Mouse (Mus musculus): ENCODE results near the gene Zfp106. TPM values are rescaled to one million over a fixed set of nuclear protein-coding genes. Genes with fewer than 3 reads are reported as not detected.

Zfp106 gene
- polyA plus RNA-seq, 1 experiment from 2014 or later: 40.0 TPM

DNA sequence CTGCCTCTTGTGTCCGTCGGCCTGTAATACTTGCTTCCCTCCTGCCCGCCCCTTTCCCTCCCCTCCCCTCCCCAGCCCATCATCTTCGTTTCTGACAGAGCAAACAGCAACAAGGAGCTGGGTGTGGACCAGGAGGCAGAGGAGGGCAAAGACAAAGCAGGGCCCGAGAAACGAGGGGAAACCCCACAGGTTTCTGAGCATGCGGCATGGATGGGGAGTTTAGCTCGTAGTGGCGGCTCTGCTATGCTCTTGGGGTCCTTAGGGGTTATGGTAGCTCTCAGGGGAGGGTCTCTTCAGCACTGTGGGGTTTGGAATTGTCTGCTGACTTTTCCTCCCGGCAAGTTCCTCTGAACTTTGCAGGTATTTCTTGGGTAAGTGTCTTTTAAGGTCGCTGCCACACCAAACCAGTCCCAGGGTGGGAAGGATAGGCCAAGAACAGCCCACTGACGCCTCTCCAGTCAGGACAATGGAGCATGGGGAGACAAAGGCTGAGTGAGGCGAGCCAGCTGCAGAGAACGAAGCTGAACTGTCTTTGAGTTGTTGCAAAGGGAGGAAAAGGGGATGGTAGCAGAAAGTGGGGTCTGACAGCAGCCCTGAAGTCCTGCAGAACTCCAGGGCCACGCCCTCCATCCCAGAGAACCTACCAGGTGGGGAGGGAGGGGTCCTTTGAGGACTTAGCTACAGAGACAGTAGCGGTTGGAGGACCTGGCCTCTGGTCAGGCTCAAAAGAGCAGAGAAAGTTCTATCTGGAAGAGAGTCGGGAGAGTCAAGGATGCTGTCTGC lies 62.3 kb downstream of the Zfp106 start:
- peaks cover 54% of the 10 kb centered on the region for H3K4me1 ChIP-seq
- no peak overlapping the region for H3K27ac ChIP-seq (replicated peaks)
- no peak overlapping the region for H3K4me3 ChIP-seq
- whole genome bisulfite sequencing: 52% methylated on average over 17 of the region's 17 CpGs
- H3K27me3 ChIP-seq (replicated peaks): no peaks in the 10 kb centered on the region
- H3K36me3 ChIP-seq: peaks cover 28% of the 10 kb centered on the region
- 0 out of 2 replicates have a peak overlapping the region, but pooled peaks have one; percentile 58 for H3K9ac ChIP-seq
- ATAC-seq (ENCODE audit: extremely low read depth, insufficient number of reproducible peaks, low FRiP score, low TSS enrichment): no peak
- H3K4me2 ChIP-seq: no peak overlapping the region
- 0 out of 2 replicates have a peak, but pooled peaks cover 6% of the 10 kb centered on the region for H3K9me3 ChIP-seq

DNA sequence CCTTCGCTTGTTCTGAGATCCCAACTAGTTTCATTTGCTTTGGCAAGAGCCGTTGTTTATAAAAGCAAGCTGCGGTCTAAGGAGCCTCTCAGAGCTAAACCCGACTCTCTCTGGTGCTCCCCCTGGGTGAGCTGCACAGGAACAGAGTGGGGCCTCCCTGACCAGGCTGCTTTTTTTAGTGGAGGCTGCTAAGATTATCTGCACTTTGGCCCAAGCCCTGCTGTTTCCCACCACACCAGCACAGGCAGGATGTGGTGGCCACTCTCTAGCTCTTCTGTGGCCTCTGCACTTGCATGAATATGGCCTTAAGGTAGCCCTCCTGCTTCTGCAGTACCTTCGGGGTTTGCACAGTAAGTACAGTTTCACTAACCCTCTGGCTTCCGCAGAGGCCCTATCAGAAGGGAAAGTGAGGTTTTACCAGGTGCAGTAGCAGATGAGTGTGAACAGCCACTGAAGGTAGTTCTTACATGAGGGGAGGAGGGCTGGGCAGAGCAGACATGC lies 63.6 kb downstream of the Zfp106 start:
- WGBS: 39% methylated on average over 6 of the region's 6 CpGs
- H3K27ac ChIP-seq (replicated peaks): peak overlapping the region; percentile 88
- H3K9me3 ChIP-seq: no peaks in the 10 kb centered on the region
- H3K27me3 ChIP-seq (replicated peaks): no peaks in the 10 kb centered on the region
- H3K4me2 ChIP-seq: peak overlapping the region; percentile 24; the same call in 1 of the 2 replicates
- peaks cover 15% of the 10 kb centered on the region for H3K36me3 ChIP-seq
- peak overlapping the region; percentile 48 for H3K9ac ChIP-seq
- peaks cover 57% of the 10 kb centered on the region for H3K4me1 ChIP-seq
- ATAC-seq (ENCODE audit: extremely low read depth, insufficient number of reproducible peaks, low FRiP score, low TSS enrichment): no peak
- no peak overlapping the region for H3K4me3 ChIP-seq

DNA sequence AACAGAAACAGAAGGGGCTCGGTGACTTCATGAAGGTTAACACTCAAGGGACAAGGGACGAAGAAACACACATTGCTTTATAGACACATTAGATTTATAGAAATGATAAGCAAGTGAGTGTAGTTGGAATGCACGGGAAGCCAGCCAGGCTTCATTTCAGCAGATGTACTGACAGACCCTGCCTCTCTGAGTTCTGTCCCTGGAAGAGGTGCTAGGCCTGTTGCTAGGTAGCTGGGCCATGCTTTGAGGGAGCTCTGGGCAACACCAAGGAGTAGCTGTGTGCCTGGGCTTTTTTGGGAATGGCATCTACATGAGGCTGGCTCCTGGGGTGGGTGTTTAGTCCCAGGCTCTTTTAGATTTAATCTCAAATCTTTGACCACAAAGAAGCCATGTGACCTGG lies 67.1 kb downstream of the Zfp106 start:
- no peak for ATAC-seq (ENCODE audit: extremely low read depth, insufficient number of reproducible peaks, low FRiP score, low TSS enrichment)
- Histone ChIP-seq H3K9me3 (no peaks in the 10 kb centered on the region), H3K4me1 (peaks cover 37% of the 10 kb centered on the region), H3K4me3 (no peak overlapping the region), H3K36me3 (no peaks in the 10 kb centered on the region), H3K27me3 (replicated peaks) (no peaks in the 10 kb centered on the region), H3K4me2 (no peak overlapping the region), H3K9ac (0 out of 2 replicates have a peak overlapping the region, but pooled peaks have one; percentile 10), H3K27ac (replicated peaks) (0 out of 2 replicates have a peak overlapping the region, but pooled peaks have one; percentile 12)
- 53% methylated on average over 3 of the region's 3 CpGs for WGBS

DNA sequence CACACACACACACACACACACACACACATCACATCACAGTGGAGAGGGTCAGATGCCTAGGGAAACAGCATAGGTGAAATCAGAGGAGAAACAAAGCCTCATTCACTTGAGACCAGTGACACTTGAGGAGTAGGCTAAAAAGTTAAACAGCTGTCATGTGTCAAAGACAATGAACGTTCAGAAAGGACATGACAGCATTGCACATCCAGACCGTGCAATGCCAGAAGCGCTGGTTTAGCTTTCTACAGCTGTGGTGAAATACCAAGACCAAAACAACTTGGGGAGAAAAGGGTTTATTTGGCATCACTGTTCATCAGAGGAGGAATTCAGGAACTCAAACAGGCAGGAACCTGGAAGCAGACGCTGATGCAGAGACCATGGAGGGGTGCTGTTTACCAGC lies 70.4 kb downstream of the Zfp106 start:
- ATAC-seq (ENCODE audit: extremely low read depth, insufficient number of reproducible peaks, low FRiP score, low TSS enrichment): no peak
- H3K9ac ChIP-seq: no peak overlapping the region
- WGBS: 43% methylated on average over 4 of the region's 4 CpGs

DNA sequence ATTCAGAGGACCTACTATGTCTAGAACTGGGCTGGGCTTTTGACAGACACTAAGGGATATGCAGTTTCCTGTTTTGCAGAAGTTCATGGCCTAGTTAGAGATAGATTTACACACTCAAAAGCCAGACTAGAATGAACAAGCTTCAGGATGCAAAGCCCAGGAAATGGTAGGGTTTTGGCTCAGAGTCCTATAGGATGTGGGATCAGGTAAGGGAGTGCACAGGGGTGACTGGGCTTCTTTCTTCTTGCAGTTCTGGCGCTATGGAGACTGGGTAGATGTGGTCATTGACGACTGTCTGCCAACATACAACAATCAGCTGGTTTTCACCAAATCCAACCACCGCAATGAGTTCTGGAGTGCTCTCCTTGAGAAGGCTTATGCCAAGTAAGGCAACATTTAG lies 79.4 kb downstream of the Zfp106 start:
- H3K4me1 ChIP-seq: peaks cover 21% of the 10 kb centered on the region
- no peaks in the 10 kb centered on the region for H3K9me3 ChIP-seq
- no peak for ATAC-seq (ENCODE audit: extremely low read depth, insufficient number of reproducible peaks, low FRiP score, low TSS enrichment)
- 84% methylated on average over 3 of the region's 3 CpGs for WGBS
- H3K36me3 ChIP-seq: no peaks in the 10 kb centered on the region
- no peak overlapping the region for H3K27ac ChIP-seq (replicated peaks)
- H3K4me2 ChIP-seq: no peak overlapping the region
- no peak overlapping the region for H3K9ac ChIP-seq
- no peaks in the 10 kb centered on the region for H3K27me3 ChIP-seq (replicated peaks)
- no peak overlapping the region for H3K4me3 ChIP-seq

More for the DNA sequence above, 70.4 kb downstream of the Zfp106 start:
- no peaks in the 10 kb centered on the region for H3K27me3 ChIP-seq (replicated peaks)
- no peaks in the 10 kb centered on the region for H3K36me3 ChIP-seq
- H3K9me3 ChIP-seq: no peaks in the 10 kb centered on the region
- no peak overlapping the region for H3K4me3 ChIP-seq
- H3K4me2 ChIP-seq: no peak overlapping the region
- H3K4me1 ChIP-seq: peaks cover 13% of the 10 kb centered on the region
- H3K27ac ChIP-seq (replicated peaks): no peak overlapping the region

DNA sequence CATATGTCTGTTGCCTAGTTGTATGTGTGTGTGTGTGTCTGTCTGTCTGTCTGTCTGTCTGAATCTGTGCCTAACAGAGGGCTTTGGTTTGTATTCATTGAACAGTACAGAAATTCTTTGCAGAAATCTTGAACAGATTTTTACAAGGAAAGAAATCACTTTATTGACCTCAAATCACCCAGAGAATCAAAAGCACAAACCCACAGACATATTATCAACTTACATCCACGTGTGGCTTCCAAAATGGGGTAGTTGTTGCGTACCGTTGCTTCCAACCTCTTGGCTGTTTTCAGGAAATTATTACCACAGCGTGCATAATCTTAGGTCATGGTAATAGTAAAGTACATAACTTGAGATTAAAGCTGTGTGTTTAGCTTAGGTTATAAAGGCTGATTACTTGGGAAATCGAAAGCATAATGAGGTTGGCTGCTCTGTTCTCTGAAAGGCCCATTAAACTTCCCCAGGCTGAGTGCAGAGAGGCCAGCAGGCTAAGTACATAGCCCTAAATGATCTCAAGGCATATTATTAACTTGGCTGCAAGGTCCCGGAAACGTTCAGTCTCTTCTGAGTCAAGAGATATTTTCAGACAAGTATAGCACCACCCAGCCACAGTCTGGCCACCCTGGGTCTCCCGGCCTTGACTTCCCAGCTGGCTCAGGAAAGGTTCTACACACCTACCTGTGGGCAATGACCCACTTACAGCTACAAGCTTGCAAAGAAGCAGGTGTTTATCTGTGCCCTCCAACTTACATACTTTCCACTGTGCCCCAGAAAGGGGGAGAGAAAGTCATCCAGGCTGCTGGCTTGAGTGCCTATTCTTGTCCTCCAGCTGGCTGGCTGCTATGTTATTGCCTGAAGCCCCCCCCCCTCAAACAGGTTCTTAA lies 80.9 kb downstream of the Zfp106 start:
- peaks cover 21% of the 10 kb centered on the region for H3K4me1 ChIP-seq
- H3K27ac ChIP-seq (replicated peaks): peak overlapping the region; percentile 80
- no peaks in the 10 kb centered on the region for H3K9me3 ChIP-seq
- H3K4me3 ChIP-seq: no peak overlapping the region
- no peaks in the 10 kb centered on the region for H3K36me3 ChIP-seq
- H3K9ac ChIP-seq: peak overlapping the region; percentile 37; the same call in 1 of the 2 replicates
- no peaks in the 10 kb centered on the region for H3K27me3 ChIP-seq (replicated peaks)
- H3K4me2 ChIP-seq: no peak overlapping the region
- ATAC-seq (ENCODE audit: extremely low read depth, insufficient number of reproducible peaks, low FRiP score, low TSS enrichment): no peak; the same call in 1 of the 2 replicates
- 67% methylated on average over 8 of the region's 8 CpGs for WGBS

DNA sequence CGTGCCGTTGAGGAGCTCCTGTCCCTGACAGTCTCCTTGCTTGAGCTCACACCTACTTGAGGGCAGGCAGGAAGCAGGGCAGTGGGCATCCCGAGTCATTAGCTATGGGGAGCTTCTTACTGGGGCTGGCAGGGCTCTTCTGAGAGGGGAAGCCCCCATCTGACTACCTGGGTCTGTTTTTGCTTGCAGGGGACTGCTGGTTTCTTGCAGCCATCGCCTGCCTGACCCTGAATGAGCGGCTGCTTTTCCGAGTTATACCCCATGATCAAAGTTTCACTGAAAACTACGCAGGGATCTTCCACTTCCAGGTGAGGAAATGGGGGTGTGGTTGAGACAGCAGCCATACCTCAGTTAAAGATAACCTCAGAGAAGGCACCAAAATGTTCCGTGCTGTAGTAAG lies 81.7 kb downstream of the Zfp106 start:
- no peaks in the 10 kb centered on the region for H3K9me3 ChIP-seq
- H3K4me2 ChIP-seq: no peak overlapping the region
- no peak overlapping the region for H3K27ac ChIP-seq (replicated peaks)
- peaks cover 21% of the 10 kb centered on the region for H3K4me1 ChIP-seq
- no peak overlapping the region; the same call in 1 of the 2 replicates for H3K9ac ChIP-seq
- WGBS: 50% methylated on average over 8 of the region's 8 CpGs
- no peak for ATAC-seq (ENCODE audit: extremely low read depth, insufficient number of reproducible peaks, low FRiP score, low TSS enrichment)
- no peaks in the 10 kb centered on the region for H3K27me3 ChIP-seq (replicated peaks)
- no peak overlapping the region for H3K4me3 ChIP-seq
- H3K36me3 ChIP-seq: no peaks in the 10 kb centered on the region

DNA sequence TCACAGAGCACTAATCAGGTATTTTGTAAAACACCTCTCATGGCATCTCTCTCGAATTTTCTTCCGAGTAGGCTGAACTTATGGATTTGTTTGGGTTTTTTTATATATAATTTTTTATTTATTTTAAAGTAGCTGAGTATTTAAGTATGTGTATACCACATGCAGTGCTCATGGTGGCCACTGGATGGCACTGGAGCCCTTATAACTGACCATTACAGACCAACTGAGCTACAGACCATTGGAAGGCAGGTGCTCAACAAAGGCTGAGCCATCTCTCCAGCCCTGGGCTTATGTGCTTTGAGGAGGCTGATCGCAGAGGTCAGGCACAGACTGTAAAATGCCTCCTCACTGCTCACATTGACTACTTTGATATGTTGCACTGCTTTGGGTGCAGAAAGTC lies 85.0 kb downstream of the Zfp106 start:
- ATAC-seq (ENCODE audit: extremely low read depth, insufficient number of reproducible peaks, low FRiP score, low TSS enrichment): no peak
- Histone ChIP-seq H3K9me3 (no peaks in the 10 kb centered on the region), H3K4me2 (no peak overlapping the region), H3K4me3 (no peak overlapping the region), H3K9ac (no peak overlapping the region), H3K4me1 (peaks cover 18% of the 10 kb centered on the region), H3K36me3 (no peaks in the 10 kb centered on the region), H3K27me3 (replicated peaks) (no peaks in the 10 kb centered on the region), H3K27ac (replicated peaks) (no peak overlapping the region)
- 52% methylated on average over 3 of the region's 3 CpGs for WGBS

DNA sequence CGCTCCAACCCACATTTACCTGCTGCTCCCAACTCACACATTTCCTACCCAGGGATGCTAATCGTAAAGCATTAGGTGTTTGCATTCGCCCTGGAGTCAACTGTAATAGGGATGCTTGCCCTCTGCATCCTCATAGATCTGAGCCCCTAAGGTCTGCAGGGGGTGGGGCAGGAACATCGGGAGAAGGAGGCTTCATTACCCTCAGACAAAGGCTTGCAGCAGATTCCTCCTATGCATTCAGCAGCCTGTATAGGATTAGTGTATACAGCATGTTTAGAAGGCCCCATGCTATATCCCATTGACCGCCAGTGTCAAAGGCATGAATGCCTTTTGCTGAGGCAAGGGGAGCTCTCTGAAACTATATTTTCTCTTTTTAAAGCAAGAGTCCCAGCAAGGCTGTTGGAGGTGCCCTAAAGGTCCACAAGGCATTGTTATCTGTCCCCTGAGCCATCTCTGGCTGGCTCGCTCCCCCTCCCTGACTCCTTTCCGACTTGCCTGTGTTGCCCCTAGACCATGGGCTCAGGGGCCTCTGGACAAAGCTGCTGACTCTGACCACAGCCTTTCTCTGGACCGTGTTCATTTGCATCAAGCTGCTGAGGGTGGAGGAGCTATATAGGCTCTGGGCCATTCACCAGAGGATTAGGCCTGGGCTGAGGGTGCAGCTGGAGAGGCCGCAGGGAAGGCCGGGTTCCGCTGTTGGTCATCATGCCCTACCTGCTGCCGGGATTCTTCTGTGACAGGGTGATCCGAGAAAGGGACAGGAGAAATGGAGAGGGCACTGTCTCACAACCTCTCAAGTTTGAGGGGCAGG lies 87.2 kb downstream of the Zfp106 start:
- no peak for ATAC-seq (ENCODE audit: extremely low read depth, insufficient number of reproducible peaks, low FRiP score, low TSS enrichment)
- WGBS: 77% methylated on average over 13 of the region's 13 CpGs

DNA sequence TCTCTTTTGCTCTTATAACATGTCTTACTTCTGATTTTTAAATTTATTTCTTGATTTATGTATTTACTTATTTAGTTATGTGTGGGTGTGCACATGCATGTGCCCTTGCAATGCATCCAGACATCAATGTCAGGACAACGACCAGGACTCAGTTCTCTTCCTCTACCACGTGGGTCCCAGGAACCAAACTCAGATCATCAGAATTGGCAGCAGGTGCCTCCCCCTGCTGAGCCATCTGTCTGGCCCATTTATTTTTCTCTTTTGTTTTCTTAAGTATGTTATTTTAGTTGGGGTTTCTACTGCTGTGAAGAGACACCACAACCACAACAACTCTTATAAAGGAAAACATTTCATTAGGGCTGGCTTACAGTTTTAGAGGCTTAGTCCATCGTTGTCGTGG lies 92.8 kb downstream of the Zfp106 start:
- Histone ChIP-seq H3K9ac (no peak overlapping the region), H3K4me3 (no peak overlapping the region), H3K27me3 (replicated peaks) (no peaks in the 10 kb centered on the region), H3K4me2 (no peak overlapping the region), H3K9me3 (no peaks in the 10 kb centered on the region), H3K27ac (replicated peaks) (no peak overlapping the region), H3K4me1 (no peaks in the 10 kb centered on the region), H3K36me3 (no peaks in the 10 kb centered on the region)
- WGBS: 73% methylated on average over 4 of the region's 4 CpGs
- no peak for ATAC-seq (ENCODE audit: extremely low read depth, insufficient number of reproducible peaks, low FRiP score, low TSS enrichment)

More for the DNA sequence above, 87.2 kb downstream of the Zfp106 start:
- no peak overlapping the region for H3K27ac ChIP-seq (replicated peaks)
- H3K27me3 ChIP-seq (replicated peaks): no peaks in the 10 kb centered on the region
- no peaks in the 10 kb centered on the region for H3K36me3 ChIP-seq
- H3K4me3 ChIP-seq: no peak overlapping the region
- no peaks in the 10 kb centered on the region for H3K9me3 ChIP-seq
- no peak overlapping the region for H3K4me2 ChIP-seq
- no peak overlapping the region for H3K9ac ChIP-seq
- no peaks in the 10 kb centered on the region for H3K4me1 ChIP-seq
